Mouse (Mus musculus): Measurements from ENCODE around the gene Sorcs2.

Sorcs2 gene

DNA sequence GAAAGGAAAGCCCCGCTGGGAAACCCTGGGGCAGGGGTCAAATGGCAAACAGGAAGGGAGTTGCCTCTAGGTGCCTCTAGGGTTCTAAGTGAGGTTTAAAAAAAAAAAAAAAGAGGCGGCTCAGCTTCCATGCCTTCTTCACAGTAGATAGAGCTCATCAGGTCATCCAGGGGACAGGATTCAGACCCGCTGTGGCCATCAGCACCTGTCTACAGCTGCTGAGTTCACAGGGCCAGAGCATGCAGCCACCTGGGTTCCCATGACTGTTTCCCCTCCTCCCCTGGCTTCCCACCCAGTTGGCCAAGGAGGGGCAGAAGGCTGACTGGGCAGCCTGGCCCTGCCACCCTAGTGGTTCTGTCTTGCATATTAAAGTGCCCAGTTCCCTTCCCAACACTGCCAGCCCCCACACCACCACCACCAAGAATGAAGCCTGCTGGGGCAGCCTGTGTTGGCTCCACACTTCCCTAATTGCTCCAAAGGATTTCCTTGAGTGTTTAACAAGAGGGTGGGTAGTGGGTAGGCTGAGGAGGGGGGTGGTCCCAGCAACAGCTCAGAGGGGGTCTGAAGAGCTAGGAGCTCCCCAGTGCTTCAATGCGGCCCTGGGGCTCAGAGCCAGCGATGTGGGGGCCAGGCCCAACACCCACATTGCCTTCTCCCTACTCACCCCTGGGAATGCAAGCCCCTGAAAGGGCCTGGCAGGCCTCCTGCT, 38.2 kb downstream of the Sorcs2 start:
- DNase-seq (ENCODE audit: extremely low spot score, low read depth, low spot score), result no peak

DNA sequence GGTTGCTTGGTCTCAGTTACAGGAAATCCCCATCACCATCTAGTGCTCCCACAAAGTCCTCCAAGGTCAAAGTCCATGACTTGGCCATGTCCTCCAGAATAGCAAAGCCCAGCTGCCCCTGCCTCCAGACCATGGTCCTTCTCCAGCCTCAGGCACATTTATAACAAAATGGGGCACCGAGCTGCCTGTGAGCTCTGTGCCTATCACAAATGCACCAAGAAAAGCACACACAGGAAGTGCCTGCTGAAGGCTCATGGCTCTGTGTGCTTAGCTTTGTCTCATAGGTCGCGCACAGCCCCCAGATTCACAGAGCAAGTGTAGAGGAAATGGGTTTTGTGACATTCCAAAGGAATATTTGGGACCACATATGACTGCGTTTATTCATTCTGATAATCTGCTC, 39.8 kb downstream of the Sorcs2 start:
- no peak for DNase-seq (ENCODE audit: extremely low spot score, low read depth, low spot score)

DNA sequence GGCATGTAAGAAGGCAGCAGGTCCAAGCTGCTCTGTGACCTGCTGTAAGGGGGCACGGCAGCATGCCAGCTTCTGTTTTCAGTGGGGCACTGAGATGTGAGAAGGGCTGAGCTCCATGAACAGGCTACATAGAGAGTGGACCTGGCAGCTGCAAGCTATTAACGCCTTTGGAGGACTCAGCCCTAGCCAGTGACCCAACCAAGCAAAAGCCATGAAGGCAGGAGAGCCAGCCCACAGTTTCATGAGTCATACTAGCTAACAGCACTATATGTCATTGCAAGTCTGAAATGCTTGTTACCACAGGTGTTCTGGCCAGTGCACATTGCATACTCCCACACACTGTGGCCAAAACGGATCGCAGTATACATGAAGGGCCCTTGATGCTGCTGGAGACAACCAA, 41.3 kb downstream of the Sorcs2 start:
- no peak for DNase-seq (ENCODE audit: extremely low spot score, low read depth, low spot score)

DNA sequence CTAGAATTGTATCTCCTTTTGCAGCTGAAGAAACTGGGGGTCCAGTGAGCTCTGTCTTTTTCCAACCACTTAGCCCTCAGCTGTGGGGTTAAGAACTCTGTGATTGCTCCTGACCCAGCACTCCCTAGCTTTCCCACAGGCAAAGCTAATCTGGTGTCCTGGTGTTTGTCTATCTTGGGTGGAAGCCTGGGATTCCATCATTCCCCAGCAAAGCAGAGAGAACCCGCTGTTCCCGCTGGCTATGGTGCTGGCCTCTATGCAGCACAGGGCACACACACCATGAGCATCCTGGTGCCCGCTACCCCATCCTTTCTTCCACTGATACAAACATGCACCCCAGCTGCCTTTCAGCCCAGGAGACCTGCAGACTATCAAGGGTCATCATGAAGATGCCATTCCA, 42.3 kb downstream of the Sorcs2 start:
- no peak for DNase-seq (ENCODE audit: extremely low spot score, low read depth, low spot score)

DNA sequence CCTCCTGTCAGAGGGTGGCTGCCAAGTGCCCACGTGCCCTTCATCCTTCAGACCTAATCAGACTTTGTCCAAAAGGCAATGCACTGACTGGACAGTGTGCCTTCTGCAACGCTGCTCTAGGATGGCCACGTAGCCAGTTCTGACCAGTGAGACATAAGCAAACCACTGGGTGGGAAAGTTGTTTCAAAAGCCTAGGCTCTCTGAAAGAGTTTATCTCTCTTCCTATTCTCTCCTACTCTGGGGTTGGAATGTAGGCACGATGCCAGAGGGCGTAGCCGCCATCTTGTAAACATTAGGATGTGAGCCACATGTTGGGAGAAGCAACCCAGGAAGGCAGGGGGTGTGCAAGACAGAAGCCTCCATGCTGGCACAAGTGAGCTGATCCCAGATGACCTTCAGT, 44.3 kb downstream of the Sorcs2 start:
- DNase-seq (ENCODE audit: extremely low spot score, low read depth, low spot score), result no peak

DNA sequence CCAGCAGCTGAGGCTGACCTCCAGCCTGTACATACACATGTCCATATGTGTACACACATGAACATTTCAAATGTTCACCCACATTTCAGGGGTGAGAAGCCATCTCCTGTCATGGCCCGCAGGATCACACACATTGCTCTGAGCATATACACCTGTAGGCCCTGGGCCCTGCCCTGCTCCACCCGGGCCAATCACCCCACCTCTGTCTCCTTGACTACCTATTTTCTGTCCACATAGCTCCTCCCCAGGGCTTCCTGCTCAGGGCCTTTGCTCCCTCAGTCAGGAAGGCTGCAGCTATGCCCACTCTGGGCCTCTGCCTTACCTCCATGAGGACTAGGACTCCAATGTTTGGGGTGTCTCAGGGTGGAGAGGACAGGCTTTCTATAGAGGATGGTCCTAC, 44.7 kb downstream of the Sorcs2 start:
- no peak for DNase-seq (ENCODE audit: extremely low spot score, low read depth, low spot score)

DNA sequence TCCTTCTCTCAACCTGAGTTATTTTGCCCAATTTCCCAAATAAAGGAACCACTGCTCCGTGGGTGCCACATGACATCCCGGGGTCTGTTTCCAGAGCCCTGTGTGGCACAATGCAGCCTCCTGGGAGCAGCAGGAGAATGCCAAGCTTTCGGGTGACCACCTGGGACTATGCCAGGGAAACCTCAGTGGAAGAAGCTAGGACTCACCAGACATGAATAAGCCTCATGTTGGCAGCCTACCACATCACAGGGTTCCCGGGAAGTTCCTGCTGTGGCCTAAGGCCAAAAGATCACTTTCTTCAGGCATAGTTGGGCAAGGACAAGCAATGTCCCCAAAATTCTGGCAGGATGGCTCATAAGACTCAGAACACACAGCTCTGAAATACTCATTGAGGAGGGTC, 51.2 kb downstream of the Sorcs2 start:
- DNase-seq (ENCODE audit: extremely low spot score, low read depth, low spot score), result no peak

DNA sequence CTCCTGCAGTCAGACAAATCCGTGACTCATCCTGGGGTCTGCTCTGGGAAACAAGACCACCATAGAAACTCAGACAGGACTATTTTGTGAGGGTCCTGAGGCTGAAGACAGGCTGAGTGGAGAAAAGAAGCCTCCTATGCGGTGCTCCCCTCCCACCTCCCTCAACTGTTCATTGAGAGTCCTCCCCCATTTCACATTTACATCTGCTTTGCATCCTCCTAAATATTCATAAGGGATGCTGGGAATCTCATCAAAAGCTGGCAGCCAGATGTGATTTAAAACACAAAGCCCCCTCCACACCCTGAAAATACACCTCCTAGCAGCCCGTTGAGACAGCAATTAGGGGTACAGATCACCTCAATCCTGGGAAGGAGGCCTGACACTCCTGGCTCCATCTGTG, 58.7 kb downstream of the Sorcs2 start:
- DNase-seq (ENCODE audit: extremely low spot score, low read depth, low spot score), result no peak

DNA sequence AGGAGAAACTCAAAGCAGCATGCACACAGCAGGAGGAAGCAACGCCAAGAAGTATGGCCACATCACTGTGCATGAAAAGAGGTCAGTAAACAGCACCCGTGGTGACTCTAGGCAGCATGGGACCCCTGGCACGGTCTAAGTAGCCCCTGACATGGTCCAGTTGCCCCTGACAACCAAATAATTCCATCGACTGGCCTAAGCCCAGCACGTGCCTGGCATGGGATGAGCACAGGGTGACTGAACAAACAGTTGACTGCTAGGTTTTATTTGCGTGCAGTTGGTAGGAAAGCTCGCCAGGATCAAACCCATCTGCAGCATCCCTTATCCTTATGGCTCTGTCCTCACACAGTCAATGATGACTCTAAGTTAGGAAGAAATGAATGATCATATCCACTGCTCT, 61.7 kb downstream of the Sorcs2 start:
- no peak for DNase-seq (ENCODE audit: extremely low spot score, low read depth, low spot score)

DNA sequence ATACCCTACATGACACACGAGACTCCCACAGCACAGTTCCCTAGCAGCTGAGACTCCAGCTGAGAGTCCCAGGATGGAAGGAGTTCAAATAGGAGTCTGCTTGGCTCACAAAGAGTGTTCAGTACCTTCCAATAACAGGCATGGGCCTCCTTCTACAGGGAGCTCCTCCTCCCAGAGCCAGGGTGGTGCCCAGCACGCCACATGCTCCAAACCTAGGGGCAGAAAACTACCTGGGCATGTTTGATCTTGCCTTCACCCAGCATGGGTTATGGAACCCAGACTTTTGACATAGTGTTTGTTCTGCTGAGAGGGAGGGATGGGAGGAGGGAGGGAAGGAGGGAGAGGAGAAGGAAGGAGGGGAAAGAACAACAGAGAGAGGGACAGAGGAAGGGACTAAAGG, 62.3 kb downstream of the Sorcs2 start:
- no peak for DNase-seq (ENCODE audit: extremely low spot score, low read depth, low spot score)

DNA sequence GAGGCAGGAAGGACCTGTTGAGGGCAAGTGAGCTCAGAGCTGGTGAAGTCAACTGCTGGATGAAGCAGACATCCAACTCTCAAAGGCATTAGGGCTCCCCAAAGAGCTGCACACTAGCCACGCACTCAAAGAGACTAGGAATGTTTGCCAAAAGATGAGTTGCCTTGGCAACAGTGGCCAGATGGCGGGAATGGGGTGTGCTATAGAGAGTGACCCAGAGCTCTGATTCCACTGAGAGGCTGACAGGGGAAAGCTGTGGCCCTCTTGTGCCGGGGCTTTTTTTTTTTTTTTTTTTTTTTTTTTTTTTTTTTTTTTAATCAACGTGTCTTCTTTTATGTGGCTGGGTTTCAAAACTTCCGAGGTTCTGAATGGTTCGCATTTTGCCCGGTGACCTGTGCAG, 63.7 kb downstream of the Sorcs2 start:
- DNase-seq (ENCODE audit: extremely low spot score, low read depth, low spot score), result no peak

DNA sequence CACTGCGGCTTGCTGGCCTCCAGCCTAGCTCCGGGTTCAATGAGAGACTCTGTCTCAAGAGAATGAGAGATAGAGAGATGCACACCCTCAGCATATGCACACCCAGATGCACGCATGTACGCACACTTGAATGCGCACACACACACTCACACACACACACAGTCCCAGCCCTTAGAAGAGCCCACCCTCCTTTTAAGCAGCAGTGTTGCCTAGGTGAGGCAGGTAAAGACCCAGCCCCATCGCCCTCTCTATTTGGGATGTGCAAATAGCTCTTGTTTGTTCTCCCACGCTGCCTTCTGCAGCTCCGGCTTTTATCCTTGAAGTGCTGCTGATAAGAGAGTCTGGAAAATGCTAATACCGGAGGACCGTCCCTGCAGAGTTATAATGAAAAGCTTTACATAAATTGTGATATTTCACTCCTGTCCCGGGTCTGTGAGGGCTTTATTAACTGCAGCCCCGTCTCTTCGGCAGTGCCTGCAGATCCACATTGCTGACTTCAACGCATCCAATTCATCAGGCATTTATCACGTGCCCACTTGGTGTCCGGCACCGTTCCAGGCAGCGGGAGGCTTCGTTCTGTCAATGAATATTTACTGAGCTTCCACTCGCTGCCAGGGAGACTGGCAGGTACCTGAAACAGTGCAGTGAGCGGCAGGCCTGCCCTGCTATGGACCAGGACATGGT, 67.3 kb downstream of the Sorcs2 start:
- no peak for DNase-seq (ENCODE audit: extremely low spot score, low read depth, low spot score)

DNA sequence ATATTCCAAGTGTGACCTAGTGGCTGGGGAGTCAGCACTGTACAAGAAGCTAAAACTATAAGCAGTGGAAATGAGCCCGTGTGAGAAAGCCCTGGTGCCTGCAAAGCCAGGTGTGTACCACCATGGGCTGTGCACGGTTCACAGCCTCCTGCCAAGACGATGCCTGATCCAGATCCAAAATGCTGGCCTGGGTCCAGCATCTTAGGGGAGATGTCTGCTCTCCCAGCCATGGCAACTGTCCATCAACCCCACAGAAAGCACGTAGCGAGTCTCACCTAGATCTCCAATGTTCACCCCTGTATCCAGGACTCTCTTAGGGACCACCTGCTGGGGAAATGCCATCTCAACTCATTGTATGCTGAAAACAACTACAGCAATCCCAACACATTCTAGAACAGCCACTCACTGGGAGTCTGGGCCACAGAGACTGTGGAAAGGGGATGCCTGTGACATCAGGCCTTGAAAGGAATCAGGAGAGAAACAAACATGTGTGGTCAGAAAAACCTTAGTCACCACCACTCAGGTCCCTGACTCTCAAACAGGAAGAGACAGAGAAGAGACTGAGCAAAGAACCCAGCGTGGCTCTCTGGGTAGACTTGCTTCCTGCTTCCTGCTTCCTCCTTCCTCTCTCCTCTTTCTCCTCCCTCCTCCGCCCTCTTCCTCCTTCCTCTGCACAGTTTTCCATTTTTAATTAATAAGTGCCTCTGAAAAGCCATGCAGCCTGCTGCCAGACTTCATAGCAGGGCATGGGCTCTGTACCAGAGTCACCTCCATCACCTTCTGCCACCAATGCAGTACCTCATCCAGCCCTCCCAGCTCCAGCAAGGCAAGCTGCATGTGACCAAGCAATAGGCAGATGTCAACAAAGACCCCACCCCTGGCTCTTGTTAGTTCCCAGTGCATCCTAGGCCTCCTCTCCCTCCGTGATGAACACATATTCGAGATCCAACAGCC, 71.6 kb downstream of the Sorcs2 start:
- no peak for DNase-seq (ENCODE audit: extremely low spot score, low read depth, low spot score)

DNA sequence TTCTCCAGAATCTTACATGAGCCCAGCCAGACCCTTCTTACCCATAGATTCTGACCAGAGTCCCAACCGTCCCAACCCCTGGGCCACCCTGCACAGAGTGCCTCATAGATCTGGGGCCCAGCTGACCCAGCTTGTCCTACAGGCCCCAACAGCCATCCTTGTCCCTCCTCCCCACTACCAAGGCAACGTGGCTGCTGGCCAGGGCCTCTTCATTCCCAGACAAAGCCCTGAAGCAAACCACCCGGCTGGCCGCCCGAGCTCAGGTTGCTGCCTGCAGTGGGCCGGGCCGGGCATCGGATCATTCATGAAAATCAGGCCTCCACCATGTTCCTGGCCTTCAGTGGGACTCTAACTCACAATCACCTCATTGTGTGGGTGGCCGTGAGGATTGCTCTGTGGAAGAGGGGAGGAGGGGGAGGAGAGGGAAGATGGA, 73.8 kb downstream of the Sorcs2 start:
- DNase-seq (ENCODE audit: extremely low spot score, low read depth, low spot score), result no peak

DNA sequence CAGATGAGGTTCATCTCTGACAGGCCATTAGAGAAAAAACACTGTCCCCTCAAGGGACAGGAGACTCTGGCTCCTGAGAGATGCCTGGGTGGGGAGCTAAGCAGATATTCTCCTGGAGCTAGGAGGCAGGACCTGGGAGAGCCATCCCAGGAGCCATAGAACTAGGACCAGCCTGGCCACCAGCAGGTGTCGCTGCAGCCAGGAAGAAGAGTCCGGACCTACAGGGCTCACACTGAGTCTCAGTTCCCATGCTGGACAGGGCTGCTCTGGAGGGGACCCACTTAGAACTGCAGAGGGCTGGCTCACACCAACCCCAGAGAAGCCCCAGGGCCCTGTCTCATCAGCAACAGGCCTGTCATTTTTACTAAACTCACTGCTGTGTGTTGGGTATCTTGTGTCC, 74.4 kb downstream of the Sorcs2 start:
- peak; percentile 44 for DNase-seq (ENCODE audit: extremely low spot score, low read depth, low spot score)

DNA sequence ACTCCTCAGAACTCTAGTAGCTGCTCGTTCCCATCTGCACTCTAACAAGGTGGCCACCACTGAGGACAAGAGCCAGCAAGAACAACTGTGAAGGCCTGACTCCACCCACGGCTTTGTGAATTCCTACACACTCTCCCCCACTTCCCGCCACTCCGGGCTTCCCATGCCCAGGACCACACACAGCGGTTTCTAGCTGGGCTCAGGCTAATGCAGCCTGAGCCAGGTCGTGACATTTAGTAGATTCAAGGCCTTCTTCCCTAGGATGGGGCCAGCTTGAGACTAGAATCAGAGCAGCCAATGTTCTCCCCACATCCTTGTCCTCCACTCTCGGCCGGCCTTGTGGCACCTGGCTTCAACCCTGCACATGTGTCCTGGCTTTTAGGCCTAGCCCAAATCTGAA, 76.4 kb downstream of the Sorcs2 start:
- DNase-seq (ENCODE audit: extremely low spot score, low read depth, low spot score), result no peak

DNA sequence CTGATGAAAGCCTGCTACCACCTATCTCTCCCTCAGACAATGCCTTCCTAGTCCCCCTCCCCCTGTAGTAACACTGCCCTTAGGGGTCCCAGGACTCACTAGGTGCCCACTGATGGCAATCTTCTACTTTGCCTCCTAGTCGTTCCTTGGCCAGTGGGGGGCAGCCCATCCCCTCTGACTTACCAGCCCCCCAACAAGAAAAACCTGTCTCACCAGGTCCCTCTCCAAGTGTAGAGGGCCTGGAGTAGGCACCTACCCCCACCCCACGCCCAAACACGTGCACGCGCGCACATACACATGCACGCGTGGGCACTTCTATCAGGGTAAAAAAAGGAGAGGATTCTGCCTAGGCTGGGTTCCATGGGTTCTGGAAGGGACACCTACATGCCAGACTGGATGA, 77.3 kb downstream of the Sorcs2 start:
- no peak for DNase-seq (ENCODE audit: extremely low spot score, low read depth, low spot score)

DNA sequence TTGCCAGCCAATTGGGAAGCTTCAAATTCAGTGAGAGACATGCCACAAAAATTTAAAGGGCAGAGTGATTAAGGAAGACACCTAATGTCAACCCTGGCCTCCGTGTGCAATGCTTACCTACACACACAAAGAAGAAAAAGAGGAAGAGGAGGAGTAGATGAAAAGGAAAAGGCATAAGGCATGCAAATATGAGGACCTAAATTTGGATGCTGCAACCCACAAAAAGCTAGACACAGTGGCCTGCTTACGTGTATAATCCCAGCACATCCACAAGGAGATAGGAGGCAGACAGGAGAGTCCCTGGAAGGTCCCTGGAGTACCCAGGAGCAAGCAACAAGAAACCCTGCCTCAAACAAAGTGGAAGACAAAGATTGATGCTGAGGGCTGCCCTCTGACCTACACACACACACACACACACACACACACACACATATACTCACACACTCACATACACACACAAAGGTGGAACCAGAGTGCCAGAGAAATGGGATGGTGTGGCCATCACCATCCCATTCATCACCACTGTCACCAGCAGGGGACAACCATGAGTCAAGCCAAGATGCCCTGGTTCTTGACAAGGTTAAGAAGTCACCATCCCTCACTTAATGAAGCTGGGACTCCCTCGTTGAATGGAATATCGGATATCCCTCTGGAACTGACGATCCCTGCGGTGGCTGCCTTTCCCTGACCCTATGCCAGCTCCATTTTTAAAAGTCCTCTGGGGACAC, 80.1 kb downstream of the Sorcs2 start:
- no peak for DNase-seq (ENCODE audit: extremely low spot score, low read depth, low spot score)

DNA sequence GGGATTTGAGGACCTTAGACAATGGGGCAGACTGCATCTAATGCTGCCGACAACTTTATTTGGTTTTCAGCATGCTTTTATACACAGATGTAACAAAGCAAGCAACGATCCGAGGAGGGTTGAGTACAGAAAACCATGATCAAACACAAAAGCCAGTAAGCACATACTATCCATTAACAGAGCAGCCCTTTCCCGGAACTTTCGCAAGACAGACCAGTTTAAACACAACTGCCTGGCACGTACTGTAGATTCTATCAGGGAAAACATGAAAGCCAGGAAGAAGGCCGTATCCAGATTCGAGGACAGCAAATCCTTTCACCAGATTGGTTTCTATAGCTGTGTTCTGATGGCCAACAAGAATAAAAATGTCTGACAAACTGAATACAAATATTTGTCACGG, 82.8 kb downstream of the Sorcs2 start:
- no peak for DNase-seq (ENCODE audit: extremely low spot score, low read depth, low spot score)

DNA sequence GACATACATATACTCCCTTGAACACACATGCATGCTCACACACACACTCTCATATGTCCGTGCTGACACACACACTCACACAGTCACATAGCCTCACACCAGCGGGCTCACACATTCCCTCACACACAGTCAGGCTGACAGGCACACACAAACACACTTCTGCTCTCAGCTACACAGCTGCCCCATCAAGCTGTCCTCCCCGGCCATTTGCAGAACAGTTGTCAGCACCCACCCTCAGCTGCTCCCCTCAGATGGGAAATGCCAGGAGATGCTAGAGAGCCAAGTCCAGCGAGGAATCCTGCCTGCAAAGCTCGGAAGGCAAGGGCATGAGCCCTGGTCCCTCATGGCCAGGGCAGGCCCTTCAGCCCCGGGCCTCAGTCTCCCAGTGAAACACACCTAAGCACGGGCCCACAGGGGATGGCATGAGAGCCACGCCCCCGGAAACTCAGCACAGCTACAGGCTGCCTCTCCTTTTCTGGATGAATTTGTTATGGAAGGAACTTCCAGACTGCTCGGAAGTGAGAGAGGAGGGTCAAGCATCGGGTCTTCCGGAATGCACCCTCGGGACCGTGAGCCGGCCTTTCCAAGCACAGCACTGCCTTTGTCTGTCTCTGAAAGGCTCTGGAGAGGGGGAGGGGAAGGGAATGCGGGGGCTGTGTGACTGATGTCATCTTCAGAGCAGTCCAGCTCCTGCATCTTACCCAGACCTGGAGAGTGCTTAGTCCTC, 84.4 kb downstream of the Sorcs2 start:
- DNase-seq (ENCODE audit: extremely low spot score, low read depth, low spot score), result no peak

Data from hindlimb bud, embryonic 11.5 days (tissue).